Mouse (Mus musculus): Measurements from ENCODE around the gene 2610301B20Rik. TPM values are rescaled to one million over a fixed set of nuclear protein-coding genes. Genes with fewer than 3 reads are reported as not detected.

Gene 2610301B20Rik
- polyA plus RNA-seq, 1 experiment: 7.0 TPM

DNA sequence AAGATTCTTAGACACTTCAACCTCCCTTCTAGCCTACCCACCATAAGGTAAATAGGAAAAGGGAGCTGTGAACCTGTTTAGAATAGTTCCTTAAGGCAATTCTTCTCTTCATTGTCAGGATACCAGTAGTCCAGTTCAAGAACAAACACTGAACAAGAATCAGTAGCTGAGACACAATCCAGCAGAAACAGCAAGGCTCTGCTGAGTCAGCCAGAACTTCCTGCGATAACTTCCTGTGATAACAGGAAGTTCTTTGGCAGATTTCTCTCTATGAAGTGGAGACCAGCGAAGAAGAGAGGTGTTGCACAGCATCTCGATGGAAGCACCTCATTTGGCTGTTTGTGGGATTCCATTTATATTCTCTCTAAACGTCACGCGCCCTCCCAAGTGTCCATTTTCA lies 53.9 kb downstream of the 2610301B20Rik start:
- Histone ChIP-seq H3K27me3 (replicated peaks; ENCODE audit: control insufficient read depth, insufficient read depth, low read length) (no peaks in the 10 kb centered on the region), H3K4me3 (ENCODE audit: insufficient read depth, low read depth, low read length) (no peak overlapping the region), H3K4me1 (ENCODE audit: control insufficient read depth, insufficient read depth, low read length) (peaks cover 35% of the 10 kb centered on the region), H3K36me3 (ENCODE audit: control insufficient read depth, insufficient read depth, low read length) (no peaks in the 10 kb centered on the region), H3K27ac (ENCODE audit: insufficient read depth, low read depth, low read length) (no peak overlapping the region)
- DNase-seq: no peak
- no peak for TF ChIP-seq CTCF (conservative IDR thresholded peaks at IDR 0.05; ENCODE audit: insufficient read depth, insufficient read length, low read depth, low read length)
- TF ChIP-seq POLR2A (IDR thresholded peaks at IDR 0.05; ENCODE audit: low read depth, low read length): no peak
- WGBS: 90% methylated on average over 6 of the region's 6 CpGs

DNA sequence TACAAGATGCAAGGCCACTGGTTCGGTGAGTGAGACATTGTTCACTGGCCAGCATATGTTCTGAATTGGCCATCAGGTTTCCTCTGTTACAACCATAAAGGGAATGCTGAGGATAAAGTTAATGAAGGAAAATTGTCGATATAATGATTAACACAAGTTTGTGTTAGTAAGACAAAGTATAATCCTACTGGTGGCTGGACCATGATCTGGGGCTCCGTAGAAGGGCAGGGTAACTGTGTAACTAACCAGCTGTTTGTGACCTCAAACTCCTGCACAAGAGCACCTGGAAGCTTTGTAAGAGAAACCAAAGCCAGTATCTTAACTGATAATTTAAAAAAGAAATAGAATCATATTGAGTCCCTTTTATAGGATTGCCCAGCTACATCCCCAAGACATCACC lies 55.4 kb downstream of the 2610301B20Rik start:
- H3K27me3 ChIP-seq (replicated peaks; ENCODE audit: control insufficient read depth, insufficient read depth, low read length): no peaks in the 10 kb centered on the region
- no peaks in the 10 kb centered on the region for H3K36me3 ChIP-seq (ENCODE audit: control insufficient read depth, insufficient read depth, low read length)
- peak overlapping the region; percentile 100 for H3K27ac ChIP-seq (ENCODE audit: insufficient read depth, low read depth, low read length)
- 36% methylated on average over 3 of the region's 3 CpGs for whole genome bisulfite sequencing
- DNase-seq: peak; percentile 89
- H3K4me3 ChIP-seq (ENCODE audit: insufficient read depth, low read depth, low read length): no peak overlapping the region
- peaks cover 23% of the 10 kb centered on the region for H3K4me1 ChIP-seq (ENCODE audit: control insufficient read depth, insufficient read depth, low read length)
- TF ChIP-seq CTCF (conservative IDR thresholded peaks at IDR 0.05; ENCODE audit: insufficient read depth, insufficient read length, low read depth, low read length) (no peak), POLR2A (IDR thresholded peaks at IDR 0.05; ENCODE audit: low read depth, low read length) (no peak)

DNA sequence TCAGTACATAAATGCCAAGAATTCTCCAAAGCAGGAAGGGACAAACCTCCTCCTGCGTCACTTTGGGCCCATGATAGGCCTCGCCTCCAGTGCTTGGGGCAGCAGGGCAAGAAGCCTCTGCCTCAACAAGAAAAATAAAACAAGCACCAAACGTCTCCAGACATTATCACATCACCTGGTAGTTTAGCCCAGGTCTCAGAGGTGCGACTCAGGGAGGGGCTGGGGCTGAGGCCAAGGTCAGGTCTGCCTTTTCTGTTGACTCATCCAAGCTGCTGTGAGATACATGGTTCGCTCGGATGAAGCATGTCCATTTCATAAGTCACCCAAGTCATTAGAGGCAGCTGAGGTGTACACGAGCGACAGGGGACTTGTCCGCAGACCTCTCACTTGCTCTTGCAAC lies 56.7 kb downstream of the 2610301B20Rik start:
- Histone ChIP-seq H3K4me1 (ENCODE audit: control insufficient read depth, insufficient read depth, low read length) (peaks cover 18% of the 10 kb centered on the region), H3K4me3 (ENCODE audit: insufficient read depth, low read depth, low read length) (no peak overlapping the region), H3K36me3 (ENCODE audit: control insufficient read depth, insufficient read depth, low read length) (no peaks in the 10 kb centered on the region), H3K27ac (ENCODE audit: insufficient read depth, low read depth, low read length) (peak overlapping the region; percentile 95), H3K27me3 (replicated peaks; ENCODE audit: control insufficient read depth, insufficient read depth, low read length) (no peaks in the 10 kb centered on the region)
- peak; percentile 50 for DNase-seq
- WGBS: 55% methylated on average over 9 of the region's 9 CpGs
- TF ChIP-seq POLR2A (IDR thresholded peaks at IDR 0.05; ENCODE audit: low read depth, low read length) (no peak), CTCF (conservative IDR thresholded peaks at IDR 0.05; ENCODE audit: insufficient read depth, insufficient read length, low read depth, low read length) (no peak)

DNA sequence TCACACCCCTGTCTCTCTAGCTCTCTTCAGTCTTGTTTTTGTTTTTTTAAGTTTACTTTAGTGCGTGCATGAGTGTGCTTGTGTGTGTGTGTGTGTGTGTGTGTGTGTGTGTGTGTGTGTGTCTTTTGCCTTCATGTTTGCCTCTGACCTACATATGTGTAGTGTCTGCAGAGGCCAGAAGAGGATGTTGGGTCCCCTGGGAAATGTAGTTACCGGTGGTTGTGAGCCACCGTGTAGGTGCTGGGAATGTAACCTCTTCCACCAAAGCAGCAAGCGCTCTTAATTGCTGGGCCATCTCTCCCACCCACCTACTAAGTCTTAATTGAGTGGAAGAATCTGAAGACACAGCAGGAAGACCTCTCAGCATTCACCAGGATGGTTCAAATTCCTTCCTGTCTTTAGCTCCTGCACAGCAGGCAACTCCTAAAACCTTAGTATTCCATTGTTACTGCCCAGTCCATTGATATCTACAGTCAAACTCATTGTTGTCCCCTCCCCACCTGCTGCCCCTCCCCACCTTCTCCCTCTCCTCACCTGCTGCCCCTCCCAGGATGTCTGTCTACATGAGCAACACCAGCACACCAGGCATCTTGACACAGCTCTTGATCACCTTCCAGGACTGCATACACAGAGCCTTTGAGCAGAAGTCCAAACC lies 57.9 kb downstream of the 2610301B20Rik start:
- Histone ChIP-seq H3K4me1 (ENCODE audit: control insufficient read depth, insufficient read depth, low read length) (peaks cover 17% of the 10 kb centered on the region), H3K4me3 (ENCODE audit: insufficient read depth, low read depth, low read length) (no peak overlapping the region), H3K27ac (ENCODE audit: insufficient read depth, low read depth, low read length) (no peak overlapping the region), H3K36me3 (ENCODE audit: control insufficient read depth, insufficient read depth, low read length) (no peaks in the 10 kb centered on the region), H3K27me3 (replicated peaks; ENCODE audit: control insufficient read depth, insufficient read depth, low read length) (no peaks in the 10 kb centered on the region)
- TF ChIP-seq POLR2A (IDR thresholded peaks at IDR 0.05; ENCODE audit: low read depth, low read length) (no peak), CTCF (conservative IDR thresholded peaks at IDR 0.05; ENCODE audit: insufficient read depth, insufficient read length, low read depth, low read length) (no peak)
- DNase-seq: no peak
- WGBS: 50% methylated on average over 4 of the region's 4 CpGs

DNA sequence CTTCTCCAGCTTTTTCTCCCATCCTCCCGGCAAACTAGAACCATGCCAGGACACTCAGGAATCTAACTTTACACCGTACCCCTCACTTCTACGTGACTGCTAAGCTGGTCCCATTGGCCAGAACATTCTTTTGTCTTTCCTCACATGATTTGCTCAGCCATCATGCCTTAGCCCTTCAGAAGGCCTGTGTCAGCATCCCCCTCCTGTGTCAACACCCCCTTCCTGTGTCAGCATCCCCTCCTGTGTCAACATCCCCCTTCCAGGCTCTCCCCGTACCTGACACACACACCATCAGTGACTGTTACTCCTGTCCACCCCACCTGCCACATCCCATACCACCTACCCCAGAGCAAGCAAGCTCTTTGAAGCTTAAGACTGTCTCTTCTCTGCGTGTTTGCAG lies 58.5 kb downstream of the 2610301B20Rik start:
- H3K27ac ChIP-seq (ENCODE audit: insufficient read depth, low read depth, low read length): no peak overlapping the region
- 89% methylated on average over 5 of the region's 5 CpGs for whole genome bisulfite sequencing
- H3K4me1 ChIP-seq (ENCODE audit: control insufficient read depth, insufficient read depth, low read length): peaks cover 17% of the 10 kb centered on the region
- H3K4me3 ChIP-seq (ENCODE audit: insufficient read depth, low read depth, low read length): no peak overlapping the region
- no peaks in the 10 kb centered on the region for H3K27me3 ChIP-seq (replicated peaks; ENCODE audit: control insufficient read depth, insufficient read depth, low read length)
- TF ChIP-seq CTCF (conservative IDR thresholded peaks at IDR 0.05; ENCODE audit: insufficient read depth, insufficient read length, low read depth, low read length) (no peak), POLR2A (IDR thresholded peaks at IDR 0.05; ENCODE audit: low read depth, low read length) (no peak)
- no peak for DNase-seq
- no peaks in the 10 kb centered on the region for H3K36me3 ChIP-seq (ENCODE audit: control insufficient read depth, insufficient read depth, low read length)

DNA sequence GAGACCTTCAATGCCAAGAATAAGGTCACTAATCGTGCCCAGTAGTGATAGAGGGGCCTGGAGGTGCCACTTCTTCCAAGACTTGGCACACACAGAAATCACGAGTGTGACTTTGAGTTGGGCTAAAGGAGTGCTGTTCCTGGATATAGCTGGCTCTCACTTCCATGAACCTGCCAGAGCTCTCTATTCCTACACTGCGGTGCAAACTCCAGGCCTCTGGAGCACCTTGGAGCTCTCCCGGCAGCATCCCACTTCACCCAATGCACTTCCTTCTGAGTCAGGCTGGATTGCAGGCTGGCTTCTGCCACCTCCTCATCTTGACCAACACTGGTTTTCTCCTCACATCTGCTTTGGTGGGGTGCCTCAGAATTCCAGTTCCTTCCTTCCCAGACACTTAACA lies 62.5 kb downstream of the 2610301B20Rik start:
- no peak for DNase-seq
- no peaks in the 10 kb centered on the region for H3K4me1 ChIP-seq (ENCODE audit: control insufficient read depth, insufficient read depth, low read length)
- H3K36me3 ChIP-seq (ENCODE audit: control insufficient read depth, insufficient read depth, low read length): no peaks in the 10 kb centered on the region
- WGBS: 71% methylated on average over 4 of the region's 4 CpGs
- TF ChIP-seq CTCF (conservative IDR thresholded peaks at IDR 0.05; ENCODE audit: insufficient read depth, insufficient read length, low read depth, low read length) (no peak), POLR2A (IDR thresholded peaks at IDR 0.05; ENCODE audit: low read depth, low read length) (no peak)
- H3K4me3 ChIP-seq (ENCODE audit: insufficient read depth, low read depth, low read length): no peak overlapping the region
- H3K27me3 ChIP-seq (replicated peaks; ENCODE audit: control insufficient read depth, insufficient read depth, low read length): no peaks in the 10 kb centered on the region
- no peak overlapping the region for H3K27ac ChIP-seq (ENCODE audit: insufficient read depth, low read depth, low read length)
